Mouse (Mus musculus): ENCODE measurements at regions not wholly inside any gene's neighbourhood (a gene's known extent, or its start where the extent isn't known, plus 50 kb on each side); places are given as distances from the start of the nearest gene placed in this dataset.

- no peak for ATAC-seq (replicated peaks; ENCODE audit: low FRiP score, low read depth)
- H3K27me3 ChIP-seq (ENCODE audit: insufficient read depth, low read length) = no peaks in the 10 kb centered on the region
- no peak for TF ChIP-seq CTCF (IDR thresholded peaks at IDR 0.05; ENCODE audit: low read depth)
- no peaks in the 10 kb centered on the region for H3K4me1 ChIP-seq (replicated peaks; ENCODE audit: insufficient read depth, low read length)
- no peak overlapping the region for H3K9ac ChIP-seq (ENCODE audit: low read depth, low read length)
- H3K36me3 ChIP-seq (ENCODE audit: insufficient read depth, low read length) = no peaks in the 10 kb centered on the region
- WGBS = 49% methylated on average over 5 of the region's 5 CpGs
- H3K27ac ChIP-seq = no peak overlapping the region
- H3K9me3 ChIP-seq (replicated peaks; ENCODE audit: low read length) = no peaks in the 10 kb centered on the region
- no peak for DNase-seq (ENCODE audit: low spot score)
- H3K4me3 ChIP-seq (replicated peaks; ENCODE audit: low read depth, low read length) = no peak overlapping the region
- no peak overlapping the region for H3K4me2 ChIP-seq (ENCODE audit: low read length)
Observed at GRCm38 (mm10) chr13:110735511-110735910, 340.7 kb downstream of the Plk2 start.

GRCm38 (mm10) chr13:110741576-110742206 lies 346.8 kb downstream of the Plk2 start:
- Histone ChIP-seq H3K4me2 (ENCODE audit: low read length) (no peak overlapping the region), H3K36me3 (ENCODE audit: insufficient read depth, low read length) (no peaks in the 10 kb centered on the region), H3K4me3 (replicated peaks; ENCODE audit: low read depth, low read length) (no peak overlapping the region), H3K9ac (ENCODE audit: low read depth, low read length) (no peak overlapping the region), H3K27me3 (ENCODE audit: insufficient read depth, low read length) (no peaks in the 10 kb centered on the region), H3K27ac (no peak overlapping the region), H3K9me3 (replicated peaks; ENCODE audit: low read length) (no peaks in the 10 kb centered on the region), H3K4me1 (replicated peaks; ENCODE audit: insufficient read depth, low read length) (no peaks in the 10 kb centered on the region)
- WGBS = 76% methylated on average over 11 of the region's 11 CpGs
- TF ChIP-seq CTCF (IDR thresholded peaks at IDR 0.05; ENCODE audit: low read depth) = no peak
- ATAC-seq (replicated peaks; ENCODE audit: low FRiP score, low read depth) (no peak), DNase-seq (ENCODE audit: low spot score) (no peak)

GRCm38 (mm10) chr13:110747223-110747868 lies 352.5 kb downstream of the Plk2 start:
- Histone ChIP-seq H3K4me2 (ENCODE audit: low read length) (no peak overlapping the region), H3K4me3 (replicated peaks; ENCODE audit: low read depth, low read length) (no peak overlapping the region), H3K27me3 (ENCODE audit: insufficient read depth, low read length) (no peaks in the 10 kb centered on the region), H3K36me3 (ENCODE audit: insufficient read depth, low read length) (no peaks in the 10 kb centered on the region), H3K4me1 (replicated peaks; ENCODE audit: insufficient read depth, low read length) (no peaks in the 10 kb centered on the region), H3K27ac (no peak overlapping the region), H3K9me3 (replicated peaks; ENCODE audit: low read length) (no peaks in the 10 kb centered on the region), H3K9ac (ENCODE audit: low read depth, low read length) (no peak overlapping the region)
- WGBS = 48% methylated on average over 6 of the region's 6 CpGs
- no peak for TF ChIP-seq CTCF (IDR thresholded peaks at IDR 0.05; ENCODE audit: low read depth)
- DNase-seq (ENCODE audit: low spot score) (peak; percentile 41), ATAC-seq (replicated peaks; ENCODE audit: low FRiP score, low read depth) (no peak)

- Histone ChIP-seq H3K9me3 (replicated peaks; ENCODE audit: low read length) (no peaks in the 10 kb centered on the region), H3K27me3 (ENCODE audit: insufficient read depth, low read length) (no peaks in the 10 kb centered on the region), H3K4me3 (replicated peaks; ENCODE audit: low read depth, low read length) (no peak overlapping the region), H3K9ac (ENCODE audit: low read depth, low read length) (no peak overlapping the region), H3K4me2 (ENCODE audit: low read length) (no peak overlapping the region), H3K4me1 (replicated peaks; ENCODE audit: insufficient read depth, low read length) (no peaks in the 10 kb centered on the region), H3K36me3 (ENCODE audit: insufficient read depth, low read length) (no peaks in the 10 kb centered on the region), H3K27ac (no peak overlapping the region)
- 53% methylated on average over 4 of the region's 4 CpGs for WGBS
- no peak for ATAC-seq (replicated peaks; ENCODE audit: low FRiP score, low read depth)
- DNase-seq (ENCODE audit: low spot score) = no peak
- no peak for TF ChIP-seq CTCF (IDR thresholded peaks at IDR 0.05; ENCODE audit: low read depth)
Observed at GRCm38 (mm10) chr13:110752746-110753145, 357.9 kb downstream of the Plk2 start.

GRCm38 (mm10) chr13:110754548-110754947 lies 359.7 kb downstream of the Plk2 start:
- no peak for ATAC-seq (replicated peaks; ENCODE audit: low FRiP score, low read depth)
- no peak overlapping the region for H3K4me2 ChIP-seq (ENCODE audit: low read length)
- no peaks in the 10 kb centered on the region for H3K4me1 ChIP-seq (replicated peaks; ENCODE audit: insufficient read depth, low read length)
- no peak overlapping the region for H3K4me3 ChIP-seq (replicated peaks; ENCODE audit: low read depth, low read length)
- no peak overlapping the region for H3K9ac ChIP-seq (ENCODE audit: low read depth, low read length)
- 81% methylated on average over 9 of the region's 9 CpGs for WGBS
- peak; percentile 45 for DNase-seq (ENCODE audit: low spot score)
- H3K9me3 ChIP-seq (replicated peaks; ENCODE audit: low read length) = no peaks in the 10 kb centered on the region
- TF ChIP-seq CTCF (IDR thresholded peaks at IDR 0.05; ENCODE audit: low read depth) = no peak
- no peaks in the 10 kb centered on the region for H3K27me3 ChIP-seq (ENCODE audit: insufficient read depth, low read length)
- H3K27ac ChIP-seq = no peak overlapping the region
- H3K36me3 ChIP-seq (ENCODE audit: insufficient read depth, low read length) = no peaks in the 10 kb centered on the region

GRCm38 (mm10) chr13:110756877-110757276 lies 362.0 kb downstream of the Plk2 start:
- H3K9me3 ChIP-seq (replicated peaks; ENCODE audit: low read length) = no peaks in the 10 kb centered on the region
- H3K9ac ChIP-seq (ENCODE audit: low read depth, low read length) = no peak overlapping the region
- no peaks in the 10 kb centered on the region for H3K4me1 ChIP-seq (replicated peaks; ENCODE audit: insufficient read depth, low read length)
- TF ChIP-seq CTCF (IDR thresholded peaks at IDR 0.05; ENCODE audit: low read depth) = no peak
- no peaks in the 10 kb centered on the region for H3K27me3 ChIP-seq (ENCODE audit: insufficient read depth, low read length)
- no peak for DNase-seq (ENCODE audit: low spot score)
- H3K4me2 ChIP-seq (ENCODE audit: low read length) = no peak overlapping the region
- 75% methylated on average over 2 of the region's 2 CpGs for WGBS
- no peak for ATAC-seq (replicated peaks; ENCODE audit: low FRiP score, low read depth)
- no peaks in the 10 kb centered on the region for H3K36me3 ChIP-seq (ENCODE audit: insufficient read depth, low read length)
- H3K27ac ChIP-seq = no peak overlapping the region
- no peak overlapping the region for H3K4me3 ChIP-seq (replicated peaks; ENCODE audit: low read depth, low read length)

All from kidney, postnatal 0 days (tissue).